Mouse (Mus musculus): ENCODE results near the gene Ebpl. TPM values are rescaled to one million over a fixed set of nuclear protein-coding genes. Genes with fewer than 3 reads are reported as not detected.

Gene Ebpl
- total and polyA plus RNA-seq, 3 experiments: 3.6 to 12.9 (median 4.8) TPM

GRCm38 (mm10) chr14:61310963-61311362, 49.3 kb downstream of the Ebpl start:
- dilution Hi-C loops (cut with MboI; ENCODE audit: extremely low pct_ligation_motif_present, extremely low pct_unique_long_range_greater_than_20kb, low sequenced_read_pairs) (no loop called here), in situ Hi-C loops (cut with MboI; ENCODE audit: low pct_ligation_motif_present, low pct_unique_long_range_greater_than_20kb, low sequenced_read_pairs) (no loop called here)
- Histone ChIP-seq H3K36me3 (replicated peaks in 1 of 2; ENCODE audit: control insufficient read depth in 1 of 2, insufficient read depth in 1 of 2, low read length in 1 of 2) (peaks cover 0 to 9% of the 10 kb centered on the region in 2 experiments), H3K4me1 (ENCODE audit: control insufficient read depth in 1 of 2, insufficient read depth in 2 of 2) (peaks cover 0 to 27% of the 10 kb centered on the region in 2 experiments; a peak in 2 of 4 replicates), H3K27me3 (replicated peaks) (no peaks in the 10 kb centered on the region), H3K9me3 (replicated peaks; ENCODE audit: low read length) (no peaks in the 10 kb centered on the region), H3K4me3 (replicated peaks in 1 of 3; ENCODE audit: low read depth in 2 of 3, low read length in 2 of 3, poor library complexity in 1 of 3) (no peak overlapping the region), H3K4me2 (ENCODE audit: insufficient read depth, low read depth, poor library complexity, severe bottlenecking) (no peak overlapping the region), H3K9ac (ENCODE audit: insufficient read depth, low read depth) (no peak overlapping the region), H3K27ac (ENCODE audit: insufficient read depth, low read depth) (no peak overlapping the region), H3K79me2 (replicated peaks; ENCODE audit: control insufficient read depth, extremely low read depth, insufficient read depth, poor library complexity, severe bottlenecking) (no peaks in the 10 kb centered on the region)
- TF ChIP-seq NELFE (IDR thresholded peaks at IDR 0.05; ENCODE audit: low read depth, low read length) (no peak), KAT2A (IDR thresholded peaks at IDR 0.05; ENCODE audit: insufficient replicate concordance, low read length) (no peak), MAX (IDR thresholded peaks at IDR 0.05; ENCODE audit: low read length) (no peak), POLR2AphosphoS2 (IDR thresholded peaks at IDR 0.05; ENCODE audit: low read depth, low read length) (no peak), SIN3A (IDR thresholded peaks at IDR 0.05; ENCODE audit: low read length) (no peak)
- no peak for DNase-seq (ENCODE audit: extremely low read depth)

DNA sequence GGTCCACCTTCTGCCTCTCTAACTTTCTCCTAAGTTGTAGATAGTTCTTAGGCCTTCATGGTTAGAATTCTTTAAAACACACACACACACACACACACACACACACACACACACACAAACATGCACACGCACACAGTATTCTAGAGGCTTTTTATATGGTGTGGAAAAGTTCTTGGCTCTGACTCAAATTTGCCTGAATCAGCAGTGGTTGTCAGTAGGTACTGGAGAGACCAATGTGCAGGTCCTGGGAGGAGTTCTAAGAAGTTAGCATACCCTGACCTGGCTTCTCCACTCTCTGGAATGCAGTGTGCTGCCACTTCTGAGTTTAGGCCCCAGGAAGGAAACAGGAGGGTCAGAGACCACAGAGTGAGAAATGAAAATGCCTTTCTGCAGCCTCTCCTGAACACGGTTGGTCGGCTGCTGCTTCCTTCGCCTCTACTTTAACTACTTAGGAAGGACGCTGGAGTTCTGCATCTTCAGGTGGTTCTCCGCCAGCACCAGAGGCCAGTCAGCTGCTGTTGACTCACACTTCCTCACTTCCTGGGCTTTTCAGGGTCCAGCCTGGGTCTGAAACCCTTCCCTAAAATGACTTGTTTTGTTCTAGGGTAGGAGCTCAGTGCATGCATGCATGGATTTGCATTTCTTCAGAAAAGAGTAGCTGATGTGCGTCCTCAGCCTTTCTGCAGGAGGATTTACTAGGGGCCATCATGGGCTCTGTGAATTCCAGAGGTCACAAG, 50.0 kb downstream of the Ebpl start:
- peak overlapping the region; percentile 41; the same call in 1 of the 2 replicates for H3K4me2 ChIP-seq (ENCODE audit: insufficient read depth, low read depth, poor library complexity, severe bottlenecking)
- TF ChIP-seq USF2 (conservative IDR thresholded peaks at IDR 0.05; ENCODE audit: low read depth, low read length) (no peak), MAX (IDR thresholded peaks at IDR 0.05; ENCODE audit: low read length) (no peak), HCFC1 (IDR thresholded peaks at IDR 0.05; ENCODE audit: low read depth, low read length) (no peak), MXI1 (IDR thresholded peaks at IDR 0.05; ENCODE audit: low read depth, low read length) (no peak), SMC3 (IDR thresholded peaks at IDR 0.05; ENCODE audit: low read depth, low read length) (no peak), KAT2A (IDR thresholded peaks at IDR 0.05; ENCODE audit: insufficient replicate concordance, low read length) (no peak), NELFE (IDR thresholded peaks at IDR 0.05; ENCODE audit: low read depth, low read length) (no peak), SIN3A (IDR thresholded peaks at IDR 0.05; ENCODE audit: low read length) (no peak), RCOR1 (conservative IDR thresholded peaks at IDR 0.05; ENCODE audit: low read depth, low read length) (no peak), JUND (conservative IDR thresholded peaks at IDR 0.05; ENCODE audit: low read depth, low read length) (no peak), MEF2A (IDR thresholded peaks at IDR 0.05; ENCODE audit: borderline replicate concordance, low read depth, low read length) (no peak), ELF1 (IDR thresholded peaks at IDR 0.05; ENCODE audit: low read depth, low read length) (no peak), BHLHE40 (IDR thresholded peaks at IDR 0.05; ENCODE audit: low read depth, low read length) (no peak), USF1 (IDR thresholded peaks at IDR 0.05; ENCODE audit: low read depth, low read length) (no peak), MAZ (IDR thresholded peaks at IDR 0.05; ENCODE audit: low read depth, low read length) (no peak), CHD2 (IDR thresholded peaks at IDR 0.05; ENCODE audit: low read length) (no peak), ZNF384 (IDR thresholded peaks at IDR 0.05; ENCODE audit: low read depth, low read length) (no peak), TCF12 (IDR thresholded peaks at IDR 0.05; ENCODE audit: low read depth, low read length) (no peak)
- in situ Hi-C loops (cut with MboI; ENCODE audit: low pct_ligation_motif_present, low pct_unique_long_range_greater_than_20kb, low sequenced_read_pairs): no loop called here

More for the DNA sequence above, 50.0 kb downstream of the Ebpl start:
- Histone ChIP-seq H3K4me3 (replicated peaks in 1 of 3; ENCODE audit: low read depth in 2 of 3, low read length in 2 of 3, poor library complexity in 1 of 3) (peak overlapping the region in 2 of 3 experiments; percentile 37 to 57), H3K36me3 (replicated peaks in 1 of 2; ENCODE audit: control insufficient read depth in 1 of 2, insufficient read depth in 1 of 2, low read length in 1 of 2) (peaks cover 0 to 9% of the 10 kb centered on the region in 2 experiments), H3K4me1 (ENCODE audit: control insufficient read depth in 1 of 2, insufficient read depth in 2 of 2) (peaks cover 0 to 27% of the 10 kb centered on the region in 2 experiments; a peak in 2 of 4 replicates), H3K27ac (ENCODE audit: insufficient read depth, low read depth) (no peak overlapping the region), H3K9me3 (replicated peaks; ENCODE audit: low read length) (no peaks in the 10 kb centered on the region), H3K9ac (ENCODE audit: insufficient read depth, low read depth) (no peak overlapping the region), H3K79me2 (replicated peaks; ENCODE audit: control insufficient read depth, extremely low read depth, insufficient read depth, poor library complexity, severe bottlenecking) (no peaks in the 10 kb centered on the region), H3K27me3 (replicated peaks) (no peaks in the 10 kb centered on the region)
- dilution Hi-C loops (cut with MboI; ENCODE audit: extremely low pct_ligation_motif_present, extremely low pct_unique_long_range_greater_than_20kb, low sequenced_read_pairs): no loop called here
- peak; percentile 23 for DNase-seq (ENCODE audit: extremely low read depth)

All from CH12.LX (cell line).